Mouse (Mus musculus) hindbrain, embryonic 14.5 days (tissue): ENCODE results near the gene Retreg3. TPM values are rescaled to one million over a fixed set of nuclear protein-coding genes. Genes with fewer than 3 reads are reported as not detected.
A peak's percentile ranks its signal among the peaks of the same experiment; 100 is the strongest.

Experiments used
- ATAC-seq: fragments of 200-750 bp; cut with Nextera tagmentation; 2 replicates; pipeline ENCODE4 v1.8.0; 2017; ENCODE audit warnings: moderate number of reproducible peaks, mild to moderate bottlenecking, moderate TSS enrichment, moderate library complexity; ENCODE audit not compliant: low FRiP score
- DNase-seq: peaks from one replicate; pipeline ENCODE4 v3.0.0-alpha.2; 2015; ENCODE audit warnings: low spot score
- H3K27ac ChIP-seq: fragments of 300-500 bp; sonication (generic); 2 replicates; pipeline ENCODE4 v1.5.1; 2014; ENCODE audit warnings: mild to moderate bottlenecking, moderate library complexity
- H3K27me3 ChIP-seq: fragments of 300-500 bp; sonication (generic); 2 replicates; pipeline ENCODE4 v1.6.1; 2014; ENCODE audit warnings: mild to moderate bottlenecking, low read length, mixed read lengths; ENCODE audit not compliant: control insufficient read depth, insufficient read depth
- H3K36me3 ChIP-seq: fragments of 300-500 bp; sonication (generic); replicated peaks from 2 replicates; pipeline ENCODE4 v1.6.1; 2014; ENCODE audit not compliant: control insufficient read depth, insufficient read depth
- H3K4me1 ChIP-seq: fragments of 300-500 bp; sonication (generic); replicated peaks from 2 replicates; pipeline ENCODE4 v1.6.1; 2014; ENCODE audit warnings: antibody characterized with exemption, low read length, mixed read lengths; ENCODE audit not compliant: control insufficient read depth, insufficient read depth
- H3K4me2 ChIP-seq: fragments of 300-500 bp; sonication (generic); replicated peaks from 2 replicates; pipeline ENCODE4 v1.6.1; 2014; ENCODE audit warnings: mild to moderate bottlenecking, moderate library complexity
- H3K4me3 ChIP-seq: fragments of 300-500 bp; sonication (generic); replicated peaks from 2 replicates; pipeline ENCODE4 v1.5.1; 2014; ENCODE audit warnings: mild to moderate bottlenecking, low read length
- H3K9ac ChIP-seq: fragments of 300-500 bp; sonication (generic); 2 replicates; pipeline ENCODE4 v1.6.1; 2014
- H3K9me3 ChIP-seq: fragments of 300-500 bp; sonication (generic); 2 replicates; pipeline ENCODE4 v1.6.1; 2016; ENCODE audit warnings: low read length; ENCODE audit not compliant: control insufficient read depth
- WGBS: fragments of 180-500 bp; shearing (Covaris S2); extraction: QIAGEN DNeasy Blood & Tissue Kit; methylation state at CpG from one replicate; pipeline ENCODE4 v1.1.7; 2014; 5-methylcytosine and 5-hydroxymethylcytosine counted together
- polyA plus RNA-seq: library from polyadenylated mRNA; unstranded; fragments of >200 nt; fragmentation: Nextera tagmentation; extraction: Ambion mirVana; gene quantifications from 2 replicates; pipeline ENCODE4 v1.2.1, GENCODE M21; 2014

Retreg3 gene
- polyA plus RNA-seq: 13.0 and 14.2 TPM in 2 replicates

GRCm38 (mm10) chr11:101119761-101120544, at the start of gene Retreg3, which contains the start of gene Tubg1:
Gene Retreg3 (minus strand): TSS chr11:101119893.
Gene Tubg1 (plus strand): TSS chr11:101119938.
- H3K36me3 ChIP-seq: peaks cover 19% of the 10 kb centered on the region

GRCm38 (mm10) chr11:101168301-101168980, 48.7 kb upstream of the Retreg3 start:
- H3K4me1 ChIP-seq: peaks cover 39% of the 10 kb centered on the region
- peaks cover 42% of the 10 kb centered on the region for H3K36me3 ChIP-seq
- ATAC-seq: no peak
- H3K4me3 ChIP-seq: no peak overlapping the region
- WGBS: 63% methylated on average over 18 of the region's 18 CpGs
- peak overlapping the region; percentile 70; the same call in 1 of the 2 replicates for H3K4me2 ChIP-seq
- H3K9ac ChIP-seq: no peak overlapping the region
- no peak for DNase-seq
- peaks cover 66% of the 10 kb centered on the region for H3K27me3 ChIP-seq
- no peak overlapping the region for H3K27ac ChIP-seq
- H3K9me3 ChIP-seq: no peaks in the 10 kb centered on the region

More at GRCm38 (mm10) chr11:101119761-101120544, at the start of gene Retreg3, which contains the start of gene Tubg1:
- Histone ChIP-seq H3K27me3 (no peaks in the 10 kb centered on the region), H3K27ac (peak within 1 kb of the TSS; percentile 89), H3K4me2 (peak within 1 kb of the TSS; percentile 94), H3K9ac (peak within 1 kb of the TSS; percentile 89), H3K4me3 (peak within 1 kb of the TSS; percentile 85), H3K9me3 (no peaks in the 10 kb centered on the region), H3K4me1 (peaks cover 33% of the 10 kb centered on the region)
- DNase-seq: peak; percentile 100
- WGBS: under 1% methylated on average over 61 of the region's 61 CpGs
- ATAC-seq: peak; percentile 94

GRCm38 (mm10) chr11:101167963-101168300, 48.2 kb upstream of the Retreg3 start:
- Histone ChIP-seq H3K36me3 (peaks cover 43% of the 10 kb centered on the region), H3K4me3 (no peak overlapping the region), H3K27me3 (peaks cover 66% of the 10 kb centered on the region), H3K27ac (no peak overlapping the region), H3K4me2 (no peak overlapping the region), H3K9ac (no peak overlapping the region), H3K4me1 (peaks cover 34% of the 10 kb centered on the region), H3K9me3 (no peaks in the 10 kb centered on the region)
- WGBS: 50% methylated on average over 8 of the region's 8 CpGs
- DNase-seq: no peak
- no peak for ATAC-seq

GRCm38 (mm10) chr11:101167211-101167962, 47.7 kb upstream of the Retreg3 start:
- no peak overlapping the region for H3K4me2 ChIP-seq
- DNase-seq: no peak
- peaks cover 29% of the 10 kb centered on the region for H3K4me1 ChIP-seq
- 54% methylated on average over 19 of the region's 19 CpGs for WGBS
- no peak overlapping the region for H3K27ac ChIP-seq
- no peak overlapping the region for H3K9ac ChIP-seq
- no peak overlapping the region for H3K4me3 ChIP-seq
- H3K36me3 ChIP-seq: peaks cover 43% of the 10 kb centered on the region
- peaks cover 70% of the 10 kb centered on the region for H3K27me3 ChIP-seq
- no peak for ATAC-seq
- H3K9me3 ChIP-seq: no peaks in the 10 kb centered on the region

GRCm38 (mm10) chr11:101166357-101166756, 46.7 kb upstream of the Retreg3 start:
- peaks cover 22% of the 10 kb centered on the region for H3K4me1 ChIP-seq
- H3K9me3 ChIP-seq: no peaks in the 10 kb centered on the region
- WGBS: 45% methylated on average over 14 of the region's 14 CpGs
- no peak for ATAC-seq
- DNase-seq: no peak
- H3K4me2 ChIP-seq: no peak overlapping the region
- peaks cover 53% of the 10 kb centered on the region for H3K36me3 ChIP-seq
- no peak overlapping the region for H3K27ac ChIP-seq
- H3K4me3 ChIP-seq: no peak overlapping the region
- H3K27me3 ChIP-seq: peaks cover 75% of the 10 kb centered on the region
- H3K9ac ChIP-seq: no peak overlapping the region

- 24% methylated on average over 35 of the region's 35 CpGs for WGBS
- DNase-seq: no peak
- Histone ChIP-seq H3K9me3 (no peaks in the 10 kb centered on the region), H3K27me3 (peaks cover 75% of the 10 kb centered on the region), H3K4me3 (peak overlapping the region; percentile 20; the same call in 1 of the 2 replicates), H3K27ac (no peak overlapping the region), H3K4me1 (peaks cover 18% of the 10 kb centered on the region), H3K4me2 (no peak overlapping the region; the same call in 1 of the 2 replicates), H3K9ac (no peak overlapping the region), H3K36me3 (peaks cover 57% of the 10 kb centered on the region)
- no peak for ATAC-seq
Observed at GRCm38 (mm10) chr11:101164677-101165580, 45.2 kb upstream of the Retreg3 start.

- 9% methylated on average over 21 of the region's 21 CpGs for whole genome bisulfite sequencing
- no peak overlapping the region; the same call in 1 of the 2 replicates for H3K9ac ChIP-seq
- H3K36me3 ChIP-seq: peaks cover 57% of the 10 kb centered on the region
- H3K4me3 ChIP-seq: peak overlapping the region; percentile 20
- H3K4me2 ChIP-seq: peak overlapping the region; percentile 38
- H3K27me3 ChIP-seq: peaks cover 73% of the 10 kb centered on the region
- H3K9me3 ChIP-seq: no peaks in the 10 kb centered on the region
- no peak for ATAC-seq
- no peak for DNase-seq
- no peak overlapping the region for H3K27ac ChIP-seq
- H3K4me1 ChIP-seq: peaks cover 12% of the 10 kb centered on the region; the same call in 1 of the 2 replicates
Observed at GRCm38 (mm10) chr11:101164351-101164665, 44.6 kb upstream of the Retreg3 start.

- no peak overlapping the region for H3K27ac ChIP-seq
- peaks cover 67% of the 10 kb centered on the region for H3K27me3 ChIP-seq
- no peak; the same call in 1 of the 2 replicates for ATAC-seq
- H3K4me1 ChIP-seq: peaks cover 6% of the 10 kb centered on the region; the same call in 1 of the 2 replicates
- H3K36me3 ChIP-seq: peaks cover 57% of the 10 kb centered on the region
- 19% methylated on average over 49 of the region's 49 CpGs for WGBS
- no peak for DNase-seq
- peak overlapping the region; percentile 38 for H3K4me2 ChIP-seq
- no peaks in the 10 kb centered on the region for H3K9me3 ChIP-seq
- H3K9ac ChIP-seq: no peak overlapping the region; the same call in 1 of the 2 replicates
- peak overlapping the region; percentile 20 for H3K4me3 ChIP-seq
Observed at GRCm38 (mm10) chr11:101163476-101164350, 44.0 kb upstream of the Retreg3 start.
